Mouse (Mus musculus) activated CD4-positive, CD25-positive, alpha-beta regulatory T cell, adult 4 months (primary cell): ENCODE data around the gene Lrch1. TPM values are rescaled to one million over a fixed set of nuclear protein-coding genes. Genes with fewer than 3 reads are reported as not detected.
A peak's percentile ranks its signal among the peaks of the same experiment; 100 is the strongest.

Source experiments
- ATAC-seq: one replicate; pipeline ENCODE4 v1.8.0; 2017
- polyA plus RNA-seq, 2 experiments: library from polyadenylated mRNA; unstranded; fragments of 100-300 nt; shearing (Covaris generic); gene quantifications; one replicate each; pipeline ENCODE4 v1.2.1; 2017

Gene Lrch1
- polyA plus RNA-seq, 2 experiments from 2014 or later: 24.1 to 24.4 TPM

DNA sequence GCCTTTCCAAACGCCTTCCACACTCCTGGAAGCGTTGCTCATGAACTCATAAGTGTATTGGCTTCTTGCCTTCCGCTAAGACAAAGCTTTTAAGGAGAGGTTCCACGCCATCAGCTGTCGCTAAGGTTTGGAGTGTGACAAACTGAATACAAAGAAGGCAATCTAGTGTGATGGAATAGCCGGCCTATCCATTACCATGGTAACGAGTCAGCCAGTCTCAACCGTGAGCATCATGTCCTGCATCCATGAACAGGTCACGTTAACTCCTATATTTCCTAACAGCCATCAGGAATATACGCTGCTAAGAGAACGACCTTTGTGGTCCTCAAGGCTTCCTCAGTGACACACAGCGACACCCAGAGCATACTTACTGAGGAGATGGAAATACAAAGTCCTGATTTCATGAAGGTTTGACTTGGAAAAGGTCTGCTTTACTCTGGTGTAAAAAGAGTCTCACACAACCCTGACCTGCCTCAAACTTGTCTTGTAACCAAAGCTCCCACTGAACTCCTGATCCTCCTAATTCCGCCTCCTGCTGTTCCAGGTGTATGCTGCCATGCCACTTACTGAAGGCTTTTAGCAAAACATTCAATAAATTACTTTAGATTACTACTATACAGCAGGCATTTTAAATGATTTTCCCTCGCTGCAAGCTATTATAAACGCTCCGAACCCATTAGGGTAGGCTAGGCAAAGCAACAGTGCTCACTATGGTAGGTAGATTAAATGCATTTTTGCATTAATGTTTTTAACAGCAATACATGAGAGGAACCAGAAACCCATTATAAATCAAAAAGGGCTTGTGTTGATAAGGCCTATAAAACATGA, 149.4 kb downstream of the Lrch1 start:
- no peak for ATAC-seq

- ATAC-seq: no peak
Observed at GRCm38 (mm10) chr14:74797386-74798062, 150.2 kb downstream of the Lrch1 start.

GRCm38 (mm10) chr14:74794931-74795330, 152.7 kb downstream of the Lrch1 start:
- no peak for ATAC-seq

- no peak for ATAC-seq
Observed at GRCm38 (mm10) chr14:74792793-74793192, 154.9 kb downstream of the Lrch1 start.

GRCm38 (mm10) chr14:74790535-74790934, 157.1 kb downstream of the Lrch1 start:
- ATAC-seq: no peak

GRCm38 (mm10) chr14:74788766-74789165, 158.9 kb downstream of the Lrch1 start:
- no peak for ATAC-seq

DNA sequence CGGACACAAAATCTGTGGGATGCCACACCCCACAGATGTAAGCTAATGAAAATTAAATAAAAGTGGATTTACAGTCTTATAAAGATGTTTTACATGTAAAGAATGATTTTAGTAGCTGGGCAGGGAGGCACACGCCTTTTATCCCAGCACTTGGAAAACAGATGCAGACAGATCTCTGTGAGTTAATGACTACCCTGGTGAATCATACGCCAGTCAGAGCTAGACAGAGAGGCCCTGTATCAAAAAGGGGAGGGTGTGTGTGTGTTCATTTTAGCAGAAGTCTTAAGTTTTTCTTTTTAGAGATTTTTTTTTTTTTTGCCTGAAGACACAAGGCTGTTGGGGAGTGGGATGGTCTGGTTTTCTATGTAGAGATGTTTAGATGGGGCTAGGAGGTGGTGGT, 160.0 kb downstream of the Lrch1 start:
- no peak for ATAC-seq

DNA sequence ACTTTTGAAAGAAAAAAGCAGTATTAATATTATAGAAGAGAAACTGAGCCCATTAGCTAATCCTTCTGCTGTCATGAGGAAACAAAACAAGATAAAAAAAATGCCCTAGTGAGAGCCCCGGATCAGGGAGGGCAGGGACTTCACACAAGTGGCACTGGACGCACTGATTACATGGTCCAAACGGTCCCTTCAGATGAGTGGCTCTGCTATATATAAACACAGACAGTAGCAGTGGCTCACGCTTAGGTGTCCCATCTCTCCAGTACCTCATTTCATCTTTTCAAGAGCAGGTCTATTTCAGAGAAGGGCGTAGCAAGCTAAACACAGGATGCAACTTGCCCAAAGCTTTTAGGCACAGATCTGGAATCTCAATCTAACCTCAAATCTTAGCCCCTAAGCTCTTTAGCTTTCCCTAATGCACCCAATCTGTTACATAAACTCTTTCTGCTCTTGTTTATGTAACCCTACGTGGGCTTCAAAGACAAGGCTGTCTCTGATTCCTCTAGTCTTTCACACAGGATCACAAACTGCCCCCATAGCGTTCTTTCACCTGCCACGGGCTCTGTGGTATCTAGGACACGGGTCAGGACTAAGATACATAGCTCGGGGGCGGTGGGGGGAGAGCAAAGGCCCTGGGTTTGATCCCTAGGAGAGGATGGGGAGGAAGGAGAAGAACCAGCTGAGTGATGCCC, 163.3 kb downstream of the Lrch1 start:
- no peak for ATAC-seq

DNA sequence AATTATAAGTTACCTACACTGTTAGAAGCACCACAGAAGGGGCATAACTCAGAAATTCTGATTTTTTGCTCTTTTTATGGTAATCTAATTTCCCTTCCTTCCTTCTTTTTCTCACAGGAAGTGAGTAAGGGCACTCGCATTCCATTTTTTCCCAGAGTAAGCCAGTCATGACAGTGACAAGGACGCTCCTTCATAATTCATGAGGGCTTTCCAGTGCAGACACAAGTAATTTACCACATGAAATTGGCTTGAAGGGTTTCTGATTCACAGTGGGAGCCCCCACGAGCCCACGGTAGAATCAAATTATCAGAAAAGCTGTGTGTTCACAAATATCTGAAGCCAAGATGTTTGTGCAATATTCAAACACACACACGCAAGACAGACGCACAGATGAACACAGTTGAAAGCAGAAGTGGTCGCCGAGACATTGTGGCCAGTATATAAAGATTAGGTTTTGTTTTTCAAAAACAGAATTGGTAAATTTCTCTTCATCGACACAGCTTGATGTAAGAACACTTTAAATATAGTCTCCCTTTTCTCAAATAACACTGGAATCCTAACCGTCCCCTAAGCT, 173.5 kb downstream of the Lrch1 start:
- ATAC-seq: no peak

DNA sequence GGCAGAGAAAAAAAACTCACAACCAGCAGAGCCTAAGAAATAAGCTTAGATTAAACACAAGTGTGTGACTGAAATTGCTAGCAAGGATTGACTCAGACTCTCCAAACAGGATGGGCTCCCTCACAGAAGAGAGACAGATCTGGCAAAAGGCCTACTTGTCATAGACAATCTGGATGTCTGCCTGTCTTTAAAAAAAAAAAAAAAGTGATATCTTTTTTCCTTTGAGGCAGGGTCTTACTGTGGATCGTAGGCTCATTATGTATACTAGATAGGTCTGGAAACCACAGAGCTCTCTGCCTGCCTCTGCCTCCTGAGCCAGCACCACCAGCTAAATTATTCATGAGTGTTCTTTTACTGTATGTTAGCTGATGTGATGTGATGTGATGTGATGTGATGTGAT, 179.8 kb downstream of the Lrch1 start:
- ATAC-seq: no peak

DNA sequence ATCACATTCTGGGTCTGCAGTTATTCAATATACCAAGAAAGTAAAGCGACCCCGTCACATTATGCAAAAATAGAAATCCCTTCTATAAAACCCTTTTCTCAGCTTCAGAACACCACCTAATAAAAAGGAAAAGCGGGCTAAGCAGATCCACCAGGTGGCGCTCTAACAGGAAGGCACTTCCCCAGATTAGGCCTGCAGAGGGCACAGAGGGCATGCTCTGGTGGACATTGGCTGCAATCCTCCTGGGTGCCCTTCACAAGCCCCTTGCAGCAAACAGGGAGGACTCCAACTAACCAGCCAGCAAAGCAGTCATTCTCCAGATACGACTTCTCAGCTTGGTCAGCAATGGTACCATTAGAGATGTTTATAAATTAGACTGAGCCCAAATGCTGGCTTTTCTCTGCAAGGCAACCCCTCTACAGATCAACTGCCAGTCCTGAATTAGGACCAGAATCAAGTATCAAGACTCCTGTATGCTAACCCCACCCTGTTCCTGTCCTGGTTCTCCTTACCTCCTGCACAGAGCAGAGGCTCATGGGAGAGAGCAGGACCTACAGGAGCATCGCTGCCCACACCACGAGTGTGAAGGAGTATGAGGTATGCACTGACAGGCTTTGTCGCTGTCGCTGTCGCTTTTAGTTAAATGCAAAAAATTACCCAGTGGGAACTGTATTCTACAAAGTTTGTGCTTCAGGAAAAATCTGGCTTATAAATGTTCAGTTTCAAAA, 183.3 kb downstream of the Lrch1 start:
- ATAC-seq: peak; percentile 57

DNA sequence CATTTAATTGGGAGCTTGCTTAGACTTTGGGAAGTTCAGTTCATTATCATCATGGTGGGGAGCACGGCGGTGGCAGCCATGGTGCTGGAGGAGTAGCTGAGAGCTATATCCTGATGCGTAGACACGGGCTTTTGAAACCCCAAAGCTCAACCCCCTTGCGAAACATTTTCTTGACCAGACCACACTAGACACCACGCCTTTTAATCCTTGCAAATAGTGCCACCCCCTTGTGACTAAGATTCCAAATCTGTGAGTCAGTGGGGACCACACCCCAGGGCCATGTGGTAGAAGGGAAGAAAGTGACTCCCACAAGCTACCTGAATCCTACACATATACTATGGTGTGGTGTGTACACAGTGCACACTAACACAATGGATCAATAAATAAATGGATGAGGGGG, 210.8 kb downstream of the Lrch1 start:
- no peak for ATAC-seq

- no peak for ATAC-seq
Observed at GRCm38 (mm10) chr14:74735471-74735870, 212.2 kb downstream of the Lrch1 start.

DNA sequence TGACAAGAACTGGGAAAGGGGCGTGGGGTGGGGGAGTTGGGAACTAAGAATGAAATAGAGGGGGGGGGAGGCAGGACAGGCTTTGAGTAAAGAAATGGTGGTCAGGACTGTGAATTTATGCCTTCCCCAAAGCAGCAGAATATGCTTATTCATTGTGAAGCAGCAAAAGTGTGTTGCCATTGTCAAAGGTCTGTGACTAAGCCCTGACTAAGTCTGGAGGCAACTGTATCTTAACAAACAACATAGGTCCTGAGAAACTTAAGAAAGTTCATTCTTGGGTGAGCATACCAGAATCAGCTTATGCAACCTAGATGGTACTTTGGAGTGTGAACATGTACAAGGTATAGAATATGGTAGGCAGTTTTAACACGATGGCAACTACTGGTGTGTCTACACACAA, 214.3 kb downstream of the Lrch1 start:
- no peak for ATAC-seq

DNA sequence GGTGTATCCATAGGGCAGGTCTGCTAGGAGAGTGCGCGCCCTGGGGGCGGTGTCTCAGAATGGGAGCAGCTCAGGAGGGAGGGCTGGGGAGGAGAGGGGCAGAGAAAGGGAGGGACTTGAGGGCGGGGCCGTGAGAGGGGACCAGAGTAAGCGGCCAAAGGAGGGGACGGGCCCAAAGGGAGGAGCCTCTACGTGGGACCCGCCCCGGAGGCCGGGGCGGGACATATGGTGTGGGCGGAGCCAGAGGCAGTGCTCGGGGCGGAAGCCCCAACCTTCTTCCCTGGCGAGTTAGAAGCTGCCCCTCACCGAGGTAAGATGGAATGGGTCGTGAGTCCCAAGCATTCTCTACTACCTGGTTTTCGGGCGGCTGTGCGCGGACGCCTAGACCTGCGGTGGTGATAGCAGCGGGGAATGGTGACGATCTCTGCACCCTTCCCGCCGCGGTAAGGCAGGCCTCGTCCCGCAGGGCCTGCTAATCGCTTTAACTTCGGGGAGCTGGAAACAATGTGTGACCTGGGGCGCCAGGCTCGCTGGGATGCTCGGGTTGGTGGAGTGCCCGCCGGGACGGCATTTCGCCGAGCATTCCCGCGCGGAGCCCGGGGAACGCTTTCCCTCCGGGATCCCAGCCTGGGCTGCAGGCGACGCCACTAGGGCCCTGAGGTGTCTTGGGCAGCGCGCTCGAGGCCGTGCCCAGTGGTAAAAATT, 215.4 kb downstream of the Lrch1 start, which contains the start of gene Esd:
Esd (plus strand) TSS at position 219 of the 705 bp plus-strand sequence.
- ATAC-seq: peak; percentile 99

- no peak for ATAC-seq
Observed at GRCm38 (mm10) chr14:74731221-74732078, 216.2 kb downstream of the Lrch1 start.

DNA sequence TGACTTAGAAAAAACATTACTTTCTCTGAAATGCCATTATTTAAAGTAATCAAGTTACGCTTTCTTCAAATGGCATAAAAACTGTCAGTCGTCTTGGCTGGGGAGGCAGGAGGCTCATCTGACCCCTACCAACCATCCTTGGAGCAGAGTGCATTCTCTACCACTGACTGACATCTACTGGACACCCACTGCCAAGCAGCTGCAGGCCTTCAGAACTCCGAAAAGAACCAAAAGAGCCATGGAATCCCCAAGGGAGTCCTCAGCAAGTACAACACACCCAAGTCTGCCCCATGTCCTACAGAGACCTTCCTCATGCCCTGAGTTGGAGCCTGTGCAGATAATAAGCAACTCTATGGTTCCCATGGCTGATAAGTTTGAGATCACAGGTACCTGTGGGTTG, 224.1 kb downstream of the Lrch1 start:
- ATAC-seq: no peak

DNA sequence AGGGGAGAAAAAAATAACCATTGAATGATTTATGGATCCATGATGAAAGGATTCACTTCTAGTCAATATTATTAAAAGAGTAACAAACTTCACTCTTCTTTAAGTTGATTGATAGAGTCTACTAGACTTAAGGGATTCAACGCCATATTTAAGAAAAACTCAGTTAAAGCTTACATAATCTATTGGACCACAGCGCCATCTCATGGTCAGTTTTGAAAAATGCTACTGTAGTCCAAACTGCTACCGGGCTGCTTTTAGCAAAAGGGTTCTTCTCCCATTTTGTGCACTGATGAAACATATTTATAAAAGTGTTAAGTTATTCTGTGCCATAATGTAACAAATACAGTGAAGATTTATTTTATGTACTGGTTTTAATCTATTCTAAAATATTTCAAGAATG, 238.6 kb downstream of the Lrch1 start:
- ATAC-seq: peak; percentile 23
